Comparison of ENCODE assay signal across 8 mouse cellular contexts in genomic region chr8:121631645-121632071, GRCm38 (mm10). TPM values are rescaled to one million over a fixed set of nuclear protein-coding genes. Genes with fewer than 3 reads are reported as not detected.
A peak's percentile ranks its signal among the peaks of the same experiment; 100 is the strongest.
DNase-seq lines count a peak whose midpoint lies in the region; ATAC-seq and TF ChIP-seq lines count a peak whose summit lies in the region.

No protein-coding gene starts in this region.

- H3K27me3 ChIP-seq in spleen, adult 2 months (ENCODE audit: control insufficient read depth, insufficient read depth, low read length), result no peaks in the 10 kb centered on the region
- no peaks in the 10 kb centered on the region for H3K27me3 ChIP-seq in heart, embryonic 15.5 days
- no peaks in the 10 kb centered on the region for H3K27me3 ChIP-seq in limb, embryonic 15.5 days
- no peaks in the 10 kb centered on the region for H3K27me3 ChIP-seq in forebrain, postnatal 0 days (ENCODE audit: insufficient read depth, low read length)
- H3K27me3 ChIP-seq in forebrain, embryonic 11.5 days (ENCODE audit: control insufficient read depth, insufficient read depth, low read length), result no peaks in the 10 kb centered on the region

- H3K4me1 ChIP-seq in spleen, adult 2 months (ENCODE audit: control insufficient read depth, insufficient read depth, insufficient read length), result no peaks in the 10 kb centered on the region
- H3K4me1 ChIP-seq in heart, embryonic 15.5 days (replicated peaks), result peaks cover 52% of the 10 kb centered on the region
- peaks cover 29% of the 10 kb centered on the region for H3K4me1 ChIP-seq in limb, embryonic 15.5 days
- peaks cover 4% of the 10 kb centered on the region; the same call in 1 of the 2 replicates for H3K4me1 ChIP-seq in forebrain, postnatal 0 days (ENCODE audit: insufficient read depth)
- H3K4me1 ChIP-seq in forebrain, embryonic 11.5 days (replicated peaks; ENCODE audit: control insufficient read depth, insufficient read depth, low read length), result no peaks in the 10 kb centered on the region

- peak; percentile 68 for ATAC-seq in heart, embryonic 15.5 days (replicated peaks; ENCODE audit: insufficient number of reproducible peaks, insufficient read depth, low FRiP score, low read depth)
- ATAC-seq in limb, embryonic 15.5 days (ENCODE audit: insufficient number of reproducible peaks, low FRiP score, low TSS enrichment, low read depth), result 0 out of 2 replicates have a peak, but pooled peaks have one; percentile 11
- no peak for ATAC-seq in forebrain, postnatal 0 days
- no peak for ATAC-seq in forebrain, embryonic 11.5 days (replicated peaks; ENCODE audit: low FRiP score)

- H3K4me2 ChIP-seq in heart, embryonic 15.5 days, result no peak overlapping the region
- no peak overlapping the region for H3K4me2 ChIP-seq in limb, embryonic 15.5 days
- no peak overlapping the region for H3K4me2 ChIP-seq in forebrain, postnatal 0 days (ENCODE audit: low read depth)
- no peak overlapping the region for H3K4me2 ChIP-seq in forebrain, embryonic 11.5 days (ENCODE audit: low read depth, low read length, severe bottlenecking)

- no peaks in the 10 kb centered on the region for H3K36me3 ChIP-seq in spleen, adult 2 months (ENCODE audit: control insufficient read depth, insufficient read depth, low read length)
- peaks cover 11% of the 10 kb centered on the region for H3K36me3 ChIP-seq in heart, embryonic 15.5 days
- H3K36me3 ChIP-seq in limb, embryonic 15.5 days, result peaks cover 14% of the 10 kb centered on the region
- peaks cover 19% of the 10 kb centered on the region for H3K36me3 ChIP-seq in forebrain, postnatal 0 days (ENCODE audit: insufficient read depth)
- H3K36me3 ChIP-seq in forebrain, embryonic 11.5 days (ENCODE audit: control insufficient read depth, insufficient read depth, low read length), result peaks cover 3% of the 10 kb centered on the region; the same call in 1 of the 2 replicates

- H3K9ac ChIP-seq in heart, embryonic 15.5 days, result 0 out of 2 replicates have a peak overlapping the region, but pooled peaks have one; percentile 17
- H3K9ac ChIP-seq in limb, embryonic 15.5 days, result no peak overlapping the region
- no peak overlapping the region for H3K9ac ChIP-seq in forebrain, postnatal 0 days
- H3K9ac ChIP-seq in forebrain, embryonic 11.5 days (ENCODE audit: low read length), result no peak overlapping the region

- no peak for TF ChIP-seq CTCF in spleen, adult 2 months (IDR thresholded peaks at IDR 0.05; ENCODE audit: extremely low read depth, insufficient read depth, insufficient read length, insufficient replicate concordance)
- no peak for TF ChIP-seq CTCF in forebrain, postnatal 0 days (IDR thresholded peaks at IDR 0.05; ENCODE audit: low read depth)

- TF ChIP-seq POLR2A in spleen, adult 2 months (IDR thresholded peaks at IDR 0.05; ENCODE audit: low read depth, low read length), result no peak

- 73% methylated on average over 7 of the region's 7 CpGs for WGBS in spleen, adult 2 months
- 44% methylated on average over 7 of the region's 7 CpGs for WGBS in heart, embryonic 15.5 days
- 57% methylated on average over 7 of the region's 7 CpGs for WGBS in limb, embryonic 15.5 days
- WGBS in forebrain, postnatal 0 days, result 73% methylated on average over 7 of the region's 7 CpGs
- WGBS in forebrain, embryonic 11.5 days, result 81% methylated on average over 7 of the region's 7 CpGs

- no peaks in the 10 kb centered on the region for H3K9me3 ChIP-seq in heart, embryonic 15.5 days (replicated peaks)
- H3K9me3 ChIP-seq in limb, embryonic 15.5 days, result no peaks in the 10 kb centered on the region
- no peaks in the 10 kb centered on the region for H3K9me3 ChIP-seq in forebrain, postnatal 0 days (ENCODE audit: low read length)
- H3K9me3 ChIP-seq in forebrain, embryonic 11.5 days (ENCODE audit: control insufficient read depth, low read length), result no peaks in the 10 kb centered on the region

- DNase-seq in spleen, adult 2 months (ENCODE audit: low read depth in 1 of 2, low spot score in 2 of 2), result no peak
- no peak for DNase-seq in spleen, adult 12 weeks (ENCODE audit: low spot score)
- peak; percentile 42 for DNase-seq in yolk sac, embryonic 10.5 days (ENCODE audit: low spot score)
- DNase-seq in forebrain, postnatal 0 days, result no peak
- no peak for DNase-seq in forebrain, embryonic 11.5 days (ENCODE audit: low spot score)
- DNase-seq in right cerebral cortex, postnatal 4 days, result no peak

- H3K4me3 ChIP-seq in spleen, adult 2 months (ENCODE audit: extremely low read depth, insufficient read depth, insufficient read length), result no peak overlapping the region
- H3K4me3 ChIP-seq in heart, embryonic 15.5 days, result no peak overlapping the region
- no peak overlapping the region for H3K4me3 ChIP-seq in limb, embryonic 15.5 days
- no peak overlapping the region for H3K4me3 ChIP-seq in forebrain, postnatal 0 days (ENCODE audit: low read depth, low read length)
- H3K4me3 ChIP-seq in forebrain, embryonic 11.5 days (ENCODE audit: low read depth, low read length), result no peak overlapping the region

- peak overlapping the region; percentile 7; the same call in 1 of the 2 replicates for H3K27ac ChIP-seq in spleen, adult 2 months (ENCODE audit: insufficient read depth, low read length)
- H3K27ac ChIP-seq in heart, embryonic 15.5 days, result peak overlapping the region; percentile 57
- peak overlapping the region; percentile 54 for H3K27ac ChIP-seq in limb, embryonic 15.5 days
- no peak overlapping the region for H3K27ac ChIP-seq in forebrain, postnatal 0 days (ENCODE audit: low read depth, low read length)
- no peak overlapping the region for H3K27ac ChIP-seq in forebrain, embryonic 11.5 days (ENCODE audit: low read depth, low read length)

RNA-seq across cellular contexts. Expression of gene Zcchc14, which starts 21.0 kb away (rescaled TPM):
- polyA plus RNA-seq in spleen, adult 2 months (2012; rRNA removed), result 8.2 and 8.9 TPM in 2 replicates
- 7.8 and 8.8 TPM in 2 replicates for polyA plus RNA-seq in heart, embryonic 15.5 days (2015; fragmentation: Nextera tagmentation; extraction: Ambion mirVana)
- polyA plus RNA-seq in limb, embryonic 15.5 days (2015; fragmentation: Nextera tagmentation; extraction: Ambion mirVana), result 11.2 and 13.8 TPM in 2 replicates
- 69.0 and 85.8 TPM in 2 replicates for total RNA-seq in forebrain, postnatal 0 days (2014; rRNA removed)
- polyA plus RNA-seq in forebrain, postnatal 0 days (2015; fragmentation: Nextera tagmentation; extraction: Ambion mirVana), result 13.9 and 17.4 TPM in 2 replicates
- polyA plus RNA-seq in forebrain, embryonic 11.5 days (2014; fragmentation: Nextera tagmentation; extraction: Ambion mirVana), result 27.1 and 27.4 TPM in 2 replicates

RNA-seq across cellular contexts. Expression of gene Map1lc3b, which starts 41.5 kb away (rescaled TPM):
- 50.0 and 52.4 TPM in 2 replicates for polyA plus RNA-seq in spleen, adult 2 months (2012; rRNA removed)
- polyA plus RNA-seq in heart, embryonic 15.5 days (2015; fragmentation: Nextera tagmentation; extraction: Ambion mirVana), result 189 and 199 TPM in 2 replicates
- 182 and 193 TPM in 2 replicates for polyA plus RNA-seq in limb, embryonic 15.5 days (2015; fragmentation: Nextera tagmentation; extraction: Ambion mirVana)
- 262 and 284 TPM in 2 replicates for total RNA-seq in forebrain, postnatal 0 days (2014; rRNA removed)
- polyA plus RNA-seq in forebrain, postnatal 0 days (2015; fragmentation: Nextera tagmentation; extraction: Ambion mirVana), result 386 and 390 TPM in 2 replicates
- 213 and 217 TPM in 2 replicates for polyA plus RNA-seq in forebrain, embryonic 11.5 days (2014; fragmentation: Nextera tagmentation; extraction: Ambion mirVana)

RNA-seq across cellular contexts. Expression of gene Fbxo31, which starts 53.1 kb away (rescaled TPM):
- polyA plus RNA-seq in spleen, adult 2 months (2012; rRNA removed), result 22.5 and 30.2 TPM in 2 replicates
- 9.8 and 13.1 TPM in 2 replicates for polyA plus RNA-seq in heart, embryonic 15.5 days (2015; fragmentation: Nextera tagmentation; extraction: Ambion mirVana)
- 17.3 TPM in 2 replicates for polyA plus RNA-seq in limb, embryonic 15.5 days (2015; fragmentation: Nextera tagmentation; extraction: Ambion mirVana)
- total RNA-seq in forebrain, postnatal 0 days (2014; rRNA removed), result 52.1 and 58.3 TPM in 2 replicates
- polyA plus RNA-seq in forebrain, postnatal 0 days (2015; fragmentation: Nextera tagmentation; extraction: Ambion mirVana), result 31.5 and 38.2 TPM in 2 replicates
- polyA plus RNA-seq in forebrain, embryonic 11.5 days (2014; fragmentation: Nextera tagmentation; extraction: Ambion mirVana), result 17.2 and 19.6 TPM in 2 replicates

Comparison
In these comparisons a context has a peak if more than half of its experiments do, and no peak if none do; other contexts are left out.
1. H3K27ac ChIP-seq: peak in spleen, adult 2 months (single experiment), heart, embryonic 15.5 days (single experiment) and limb, embryonic 15.5 days (single experiment); none in forebrain, postnatal 0 days (single experiment) and forebrain, embryonic 11.5 days (single experiment).
2. ATAC-seq: peak in heart, embryonic 15.5 days (single experiment) and limb, embryonic 15.5 days (single experiment); none in forebrain, postnatal 0 days (single experiment) and forebrain, embryonic 11.5 days (single experiment).